8 mouse cellular contexts compared by ENCODE assay signal in genomic region chr7:49558895-49559294, GRCm38 (mm10).
DNase-seq lines count a peak whose midpoint lies in the region; ATAC-seq lines count a peak whose summit lies in the region.

No protein-coding gene starts in this region.

- H3K4me1 ChIP-seq in embryonic facial prominence, embryonic 13.5 days, result peaks cover 46% of the 10 kb centered on the region
- H3K4me1 ChIP-seq in limb, embryonic 13.5 days, result peaks cover 58% of the 10 kb centered on the region

- WGBS in embryonic facial prominence, embryonic 13.5 days, result 56% methylated on average over 5 of the region's 5 CpGs
- WGBS in limb, embryonic 13.5 days, result 74% methylated on average over 5 of the region's 5 CpGs

- DNase-seq in kidney, adult 18-20 months, result peak; percentile 56
- DNase-seq in kidney, adult 11 months, result no peak
- DNase-seq in adrenal gland, postnatal 36 days, result peak; percentile 35 to 64
- no peak for DNase-seq in frontal cortex, postnatal 10 days (ENCODE audit: low spot score in 2 of 2)
- DNase-seq in right cerebral cortex, postnatal 25 days, result no peak
- DNase-seq in right cerebral cortex, postnatal 14 days, result no peak

- no peaks in the 10 kb centered on the region for H3K27me3 ChIP-seq in embryonic facial prominence, embryonic 13.5 days
- H3K27me3 ChIP-seq in limb, embryonic 13.5 days, result no peaks in the 10 kb centered on the region

- peak overlapping the region; percentile 24 for H3K4me2 ChIP-seq in embryonic facial prominence, embryonic 13.5 days
- peak overlapping the region; percentile 28 for H3K4me2 ChIP-seq in limb, embryonic 13.5 days (replicated peaks)

- no peaks in the 10 kb centered on the region for H3K9me3 ChIP-seq in embryonic facial prominence, embryonic 13.5 days
- H3K9me3 ChIP-seq in limb, embryonic 13.5 days, result no peaks in the 10 kb centered on the region

- 0 out of 2 replicates have a peak, but pooled peaks have one; percentile 33 for ATAC-seq in embryonic facial prominence, embryonic 13.5 days (ENCODE audit: insufficient number of reproducible peaks, insufficient read depth, low FRiP score, low TSS enrichment, low read depth)
- peak; percentile 37; the same call in 1 of the 2 replicates for ATAC-seq in limb, embryonic 13.5 days (ENCODE audit: low FRiP score, low read depth)

- H3K36me3 ChIP-seq in embryonic facial prominence, embryonic 13.5 days, result peaks cover 21% of the 10 kb centered on the region; the same call in 1 of the 2 replicates
- H3K36me3 ChIP-seq in limb, embryonic 13.5 days, result peaks cover 10% of the 10 kb centered on the region

- peak overlapping the region; percentile 40; the same call in 1 of the 2 replicates for H3K9ac ChIP-seq in embryonic facial prominence, embryonic 13.5 days
- no peak overlapping the region; the same call in 1 of the 2 replicates for H3K9ac ChIP-seq in limb, embryonic 13.5 days

- H3K4me3 ChIP-seq in embryonic facial prominence, embryonic 13.5 days, result peak overlapping the region; percentile 18; the same call in 1 of the 2 replicates
- H3K4me3 ChIP-seq in limb, embryonic 13.5 days, result no peak overlapping the region

- H3K27ac ChIP-seq in embryonic facial prominence, embryonic 13.5 days, result peak overlapping the region; percentile 73
- H3K27ac ChIP-seq in limb, embryonic 13.5 days, result no peak overlapping the region

Comparison
In these comparisons a context has a peak if more than half of its experiments do, and no peak if none do; other contexts are left out.
1. DNase-seq: peak in kidney, adult 18-20 months (single experiment) and adrenal gland, postnatal 36 days (2 of 2); none in kidney, adult 11 months (single experiment), frontal cortex, postnatal 10 days (0 of 2), right cerebral cortex, postnatal 25 days (single experiment) and right cerebral cortex, postnatal 14 days (single experiment).